Mouse (Mus musculus): ENCODE results near the gene Lmf2. TPM values are rescaled to one million over a fixed set of nuclear protein-coding genes. Genes with fewer than 3 reads are reported as not detected.

Gene Lmf2
- polyA plus RNA-seq, 1 experiment from 2014 or later: 44.8 TPM

- ATAC-seq: no peak
Observed at GRCm38 (mm10) chr15:89334271-89334670, 21.2 kb downstream of the Lmf2 start, which contains the start of gene Miox. Gene Miox (plus strand): TSS chr15:89334398.

GRCm38 (mm10) chr15:89326441-89326840 lies 29.0 kb downstream of the Lmf2 start:
- Histone ChIP-seq H3K4me1 (ENCODE audit: insufficient read depth, low read depth, low read length) (no peaks in the 10 kb centered on the region; the same call in 1 of the 2 replicates), H3K27ac (ENCODE audit: low read length) (no peak overlapping the region), H3K4me3 (ENCODE audit: low read depth, low read length) (no peak overlapping the region), H3K36me3 (ENCODE audit: insufficient read depth, low read length) (no peaks in the 10 kb centered on the region), H3K27me3 (replicated peaks; ENCODE audit: insufficient read depth, low read length) (no peaks in the 10 kb centered on the region), H3K9me3 (ENCODE audit: low read length) (no peaks in the 10 kb centered on the region), H3K9ac (replicated peaks; ENCODE audit: low read depth) (no peak overlapping the region), H3K4me2 (replicated peaks; ENCODE audit: low read depth, low read length) (no peak overlapping the region)
- no peak for ATAC-seq
- DNase-seq (ENCODE audit: low spot score): no peak
- TF ChIP-seq CTCF (IDR thresholded peaks at IDR 0.05) (no peak), EP300 (IDR thresholded peaks at IDR 0.05) (no peak)
- WGBS: 43% methylated on average over 5 of the region's 5 CpGs

More at GRCm38 (mm10) chr15:89334271-89334670, 21.2 kb downstream of the Lmf2 start, which contains the start of gene Miox:
- WGBS: 87% methylated on average over 7 of the region's 7 CpGs
- Histone ChIP-seq H3K27ac (ENCODE audit: low read length) (no peak within 1 kb of the TSS), H3K27me3 (replicated peaks; ENCODE audit: insufficient read depth, low read length) (no peaks in the 10 kb centered on the region), H3K9me3 (ENCODE audit: low read length) (no peaks in the 10 kb centered on the region), H3K9ac (replicated peaks; ENCODE audit: low read depth) (no peak within 1 kb of the TSS), H3K4me1 (ENCODE audit: insufficient read depth, low read depth, low read length) (no peaks in the 10 kb centered on the region), H3K4me3 (ENCODE audit: low read depth, low read length) (no peak within 1 kb of the TSS), H3K36me3 (ENCODE audit: insufficient read depth, low read length) (no peaks in the 10 kb centered on the region), H3K4me2 (replicated peaks; ENCODE audit: low read depth, low read length) (no peak within 1 kb of the TSS)
- TF ChIP-seq CTCF (IDR thresholded peaks at IDR 0.05): no peak
- TF ChIP-seq EP300 (IDR thresholded peaks at IDR 0.05): no peak
- no peak for DNase-seq (ENCODE audit: low spot score)

- no peaks in the 10 kb centered on the region for H3K36me3 ChIP-seq (ENCODE audit: insufficient read depth, low read length)
- ATAC-seq (no peak), DNase-seq (ENCODE audit: low spot score) (no peak)
- 83% methylated on average over 4 of the region's 4 CpGs for WGBS
- TF ChIP-seq CTCF (IDR thresholded peaks at IDR 0.05): no peak
- no peak for TF ChIP-seq EP300 (IDR thresholded peaks at IDR 0.05)
- no peaks in the 10 kb centered on the region for H3K9me3 ChIP-seq (ENCODE audit: low read length)
- no peak overlapping the region for H3K27ac ChIP-seq (ENCODE audit: low read length)
- no peak overlapping the region for H3K4me3 ChIP-seq (ENCODE audit: low read depth, low read length)
- no peak overlapping the region for H3K4me2 ChIP-seq (replicated peaks; ENCODE audit: low read depth, low read length)
- H3K4me1 ChIP-seq (ENCODE audit: insufficient read depth, low read depth, low read length): no peaks in the 10 kb centered on the region; the same call in 1 of the 2 replicates
- no peak overlapping the region for H3K9ac ChIP-seq (replicated peaks; ENCODE audit: low read depth)
- H3K27me3 ChIP-seq (replicated peaks; ENCODE audit: insufficient read depth, low read length): no peaks in the 10 kb centered on the region
Observed at GRCm38 (mm10) chr15:89323656-89324055, 31.8 kb downstream of the Lmf2 start.

GRCm38 (mm10) chr15:89322670-89323522 lies 32.6 kb downstream of the Lmf2 start, which contains the start of gene Adm2:
Gene Adm2 (plus strand): TSS chr15:89322720.
- 7% methylated on average over 26 of the region's 26 CpGs for WGBS
- peak within 1 kb of the TSS; percentile 40 for H3K4me2 ChIP-seq (replicated peaks; ENCODE audit: low read depth, low read length)
- no peaks in the 10 kb centered on the region for H3K36me3 ChIP-seq (ENCODE audit: insufficient read depth, low read length)
- no peaks in the 10 kb centered on the region for H3K9me3 ChIP-seq (ENCODE audit: low read length)
- peak within 1 kb of the TSS; percentile 12; the same call in 1 of the 2 replicates for H3K4me3 ChIP-seq (ENCODE audit: low read depth, low read length)
- DNase-seq (ENCODE audit: low spot score) (no peak), ATAC-seq (no peak)
- no peaks in the 10 kb centered on the region for H3K27me3 ChIP-seq (replicated peaks; ENCODE audit: insufficient read depth, low read length)
- H3K4me1 ChIP-seq (ENCODE audit: insufficient read depth, low read depth, low read length): no peaks in the 10 kb centered on the region; the same call in 1 of the 2 replicates
- H3K9ac ChIP-seq (replicated peaks; ENCODE audit: low read depth): no peak within 1 kb of the TSS
- TF ChIP-seq CTCF (IDR thresholded peaks at IDR 0.05): no peak
- TF ChIP-seq EP300 (IDR thresholded peaks at IDR 0.05): no peak
- H3K27ac ChIP-seq (ENCODE audit: low read length): no peak within 1 kb of the TSS

- WGBS: 75% methylated on average over 5 of the region's 8 CpGs
- ATAC-seq: no peak
- DNase-seq (ENCODE audit: low spot score): no peak
- Histone ChIP-seq H3K9me3 (ENCODE audit: low read length) (no peaks in the 10 kb centered on the region), H3K9ac (replicated peaks; ENCODE audit: low read depth) (no peak overlapping the region), H3K4me3 (ENCODE audit: low read depth, low read length) (no peak overlapping the region), H3K27ac (ENCODE audit: low read length) (no peak overlapping the region), H3K36me3 (ENCODE audit: insufficient read depth, low read length) (no peaks in the 10 kb centered on the region), H3K27me3 (replicated peaks; ENCODE audit: insufficient read depth, low read length) (no peaks in the 10 kb centered on the region), H3K4me2 (replicated peaks; ENCODE audit: low read depth, low read length) (no peak overlapping the region), H3K4me1 (ENCODE audit: insufficient read depth, low read depth, low read length) (no peaks in the 10 kb centered on the region; the same call in 1 of the 2 replicates)
- TF ChIP-seq EP300 (IDR thresholded peaks at IDR 0.05): no peak
- no peak for TF ChIP-seq CTCF (IDR thresholded peaks at IDR 0.05)
Observed at GRCm38 (mm10) chr15:89321264-89321663, 34.2 kb downstream of the Lmf2 start.

- Histone ChIP-seq H3K27ac (ENCODE audit: low read length) (no peak overlapping the region), H3K4me3 (ENCODE audit: low read depth, low read length) (no peak overlapping the region), H3K36me3 (ENCODE audit: insufficient read depth, low read length) (no peaks in the 10 kb centered on the region), H3K27me3 (replicated peaks; ENCODE audit: insufficient read depth, low read length) (no peaks in the 10 kb centered on the region), H3K4me2 (replicated peaks; ENCODE audit: low read depth, low read length) (no peak overlapping the region), H3K9ac (replicated peaks; ENCODE audit: low read depth) (no peak overlapping the region), H3K9me3 (ENCODE audit: low read length) (no peaks in the 10 kb centered on the region), H3K4me1 (ENCODE audit: insufficient read depth, low read depth, low read length) (peaks cover 9% of the 10 kb centered on the region; the same call in 1 of the 2 replicates)
- DNase-seq (ENCODE audit: low spot score) (no peak), ATAC-seq (no peak)
- TF ChIP-seq CTCF (IDR thresholded peaks at IDR 0.05): peak; percentile 50
- TF ChIP-seq EP300 (IDR thresholded peaks at IDR 0.05): no peak
- 66% methylated on average over 11 of the region's 11 CpGs for WGBS
Observed at GRCm38 (mm10) chr15:89316146-89316545, 39.3 kb downstream of the Lmf2 start.
